Mouse (Mus musculus) kidney, embryonic 16.5 days (tissue): ENCODE data around the gene Pnmal2. TPM values are rescaled to one million over a fixed set of nuclear protein-coding genes. Genes with fewer than 3 reads are reported as not detected.

Source experiments
- ATAC-seq: fragments of 200-750 bp; cut with Nextera tagmentation; 2 replicates; pipeline ENCODE4 v1.8.0; 2017; ENCODE audit warnings: moderate TSS enrichment; ENCODE audit not compliant: low FRiP score, low TSS enrichment
- H3K27ac ChIP-seq: fragments of 300-500 bp; sonication (generic); 2 replicates; pipeline ENCODE4 v1.5.1; 2014; ENCODE audit warnings: low read length
- H3K27me3 ChIP-seq: fragments of 300-500 bp; sonication (generic); 2 replicates; pipeline ENCODE4 v1.6.1; 2014; ENCODE audit warnings: low read length, control low read depth, mixed read lengths; ENCODE audit not compliant: insufficient read depth
- H3K36me3 ChIP-seq: fragments of 300-500 bp; sonication (generic); 2 replicates; pipeline ENCODE4 v1.6.1; 2014; ENCODE audit warnings: low read length, control low read depth, mixed read lengths; ENCODE audit not compliant: insufficient read depth
- H3K4me1 ChIP-seq: fragments of 300-500 bp; sonication (generic); 2 replicates; pipeline ENCODE4 v1.6.1; 2014; ENCODE audit warnings: low read length, control low read depth, mixed read lengths; ENCODE audit not compliant: insufficient read depth
- H3K4me2 ChIP-seq: fragments of 300-500 bp; sonication (generic); replicated peaks from 2 replicates; pipeline ENCODE4 v1.6.1; 2014; ENCODE audit warnings: low read depth, low read length
- H3K4me3 ChIP-seq: fragments of 300-500 bp; sonication (generic); 2 replicates; pipeline ENCODE4 v1.5.1; 2014; ENCODE audit warnings: mild to moderate bottlenecking, low read length
- H3K9ac ChIP-seq: fragments of 300-500 bp; sonication (generic); replicated peaks from 2 replicates; pipeline ENCODE4 v1.6.1; 2014; ENCODE audit warnings: low read length
- H3K9me3 ChIP-seq: fragments of 300-500 bp; sonication (generic); 2 replicates; pipeline ENCODE4 v1.6.1; 2016; ENCODE audit warnings: low read length, control low read depth
- WGBS: fragments of 180-500 bp; shearing (Covaris S2); extraction: QIAGEN DNeasy Blood & Tissue Kit; methylation state at CpG from one replicate; pipeline ENCODE4 v1.1.7; 2014; 5-methylcytosine and 5-hydroxymethylcytosine counted together
- polyA plus RNA-seq: library from polyadenylated mRNA; unstranded; fragments of >200 nt; fragmentation: Nextera tagmentation; extraction: Ambion mirVana; gene quantifications from 2 replicates; pipeline ENCODE4 v1.2.1, GENCODE M21; 2015

Pnmal2 gene
- polyA plus RNA-seq, 1 experiment from 2014 or later = 7.4 TPM

DNA sequence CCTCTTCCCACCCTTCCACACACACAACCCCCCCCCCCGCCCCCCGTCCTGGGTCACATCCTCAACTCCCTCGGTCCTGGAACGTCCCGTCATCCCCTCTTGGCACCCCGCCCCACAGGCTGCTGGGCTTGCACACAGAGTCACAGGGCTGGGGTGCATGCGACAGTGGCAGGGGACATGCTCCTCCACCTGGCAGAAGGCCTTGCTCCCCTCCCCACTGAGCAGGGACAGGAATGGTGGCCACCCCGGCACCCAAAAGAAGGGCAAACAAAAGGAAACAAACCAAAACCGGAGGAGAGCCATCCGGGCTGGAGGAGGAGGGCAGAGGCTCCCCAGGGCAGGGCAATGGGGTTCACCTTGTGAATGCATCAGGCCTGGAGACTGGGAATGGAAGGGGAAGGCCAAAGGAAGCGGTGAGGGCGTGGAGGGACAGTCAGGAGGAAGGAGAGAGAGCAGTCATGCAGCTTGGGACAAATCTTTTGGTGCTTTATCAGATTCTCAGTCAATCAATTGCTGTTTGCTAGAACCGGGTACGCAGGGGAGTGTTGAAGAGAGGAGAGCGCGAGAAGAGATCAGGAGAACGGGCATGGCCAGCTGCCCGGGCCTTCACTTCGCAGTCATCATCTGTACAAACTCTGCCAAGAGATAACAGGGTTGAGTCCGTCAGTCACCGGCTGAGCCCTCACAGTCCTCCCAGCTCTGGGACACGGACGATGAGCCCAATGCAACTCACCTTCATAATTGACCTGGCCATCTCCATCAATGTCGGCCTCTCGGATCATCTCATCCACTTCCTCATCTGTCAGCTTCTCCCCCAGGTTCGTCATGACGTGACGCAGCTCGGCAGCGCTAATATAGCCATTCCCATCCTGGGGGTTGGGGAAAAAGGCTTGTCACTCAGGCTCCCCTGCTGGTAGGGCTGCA, 27.9 kb upstream of the Pnmal2 start:
- no peak for ATAC-seq
- 79% methylated on average over 29 of the region's 30 CpGs for WGBS
- Histone ChIP-seq H3K4me1 (peaks cover 34% of the 10 kb centered on the region), H3K4me2 (no peak overlapping the region), H3K9me3 (no peaks in the 10 kb centered on the region), H3K9ac (no peak overlapping the region), H3K4me3 (no peak overlapping the region), H3K27me3 (no peaks in the 10 kb centered on the region), H3K27ac (no peak overlapping the region), H3K36me3 (peaks cover 52% of the 10 kb centered on the region)

DNA sequence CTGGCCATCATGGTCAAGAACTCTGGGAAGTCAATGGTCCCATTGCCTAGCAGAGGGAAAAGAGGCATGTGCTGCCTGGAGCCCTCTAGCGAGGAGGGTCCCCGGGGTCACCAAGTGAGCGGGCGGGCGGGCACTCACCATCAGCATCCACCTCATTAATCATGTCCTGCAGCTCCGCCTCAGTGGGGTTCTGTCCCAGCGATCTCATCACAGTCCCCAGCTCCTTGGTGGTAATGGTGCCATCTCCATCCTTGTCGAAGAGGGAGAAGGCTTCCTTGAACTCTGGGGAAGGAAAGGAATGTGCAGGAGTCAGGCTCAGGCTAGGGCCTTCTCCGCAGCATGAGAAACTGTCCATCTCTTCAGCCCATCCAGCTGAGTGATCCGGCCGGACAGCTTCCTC, 27.0 kb upstream of the Pnmal2 start:
- Histone ChIP-seq H3K9me3 (no peaks in the 10 kb centered on the region), H3K4me3 (no peak overlapping the region), H3K27me3 (no peaks in the 10 kb centered on the region), H3K4me1 (peaks cover 43% of the 10 kb centered on the region), H3K9ac (no peak overlapping the region), H3K36me3 (peaks cover 52% of the 10 kb centered on the region), H3K4me2 (no peak overlapping the region), H3K27ac (no peak overlapping the region)
- WGBS = 47% methylated on average over 11 of the region's 11 CpGs
- no peak for ATAC-seq

DNA sequence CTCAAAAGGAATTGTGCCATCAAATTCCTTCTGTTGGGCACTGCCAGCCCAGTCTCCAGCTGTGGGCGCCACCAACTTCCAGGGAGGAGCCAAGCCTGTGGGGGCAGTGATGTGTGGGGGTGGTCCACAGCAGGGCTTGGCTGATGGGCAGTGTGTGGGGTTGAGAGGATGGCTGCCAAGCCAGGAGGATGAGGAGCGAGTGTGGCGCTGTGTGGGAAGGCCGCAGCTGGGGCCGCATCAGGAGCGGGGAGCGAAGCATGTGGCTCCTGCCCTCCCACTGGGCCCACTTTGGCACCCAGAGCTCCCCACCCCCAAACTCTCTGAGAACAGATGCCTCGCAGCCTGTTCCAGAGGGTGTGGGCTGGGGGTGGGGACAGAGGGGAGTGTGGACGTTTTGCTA, 26.5 kb upstream of the Pnmal2 start:
- H3K27ac ChIP-seq = no peak overlapping the region
- peaks cover 48% of the 10 kb centered on the region for H3K4me1 ChIP-seq
- no peaks in the 10 kb centered on the region for H3K27me3 ChIP-seq
- no peaks in the 10 kb centered on the region for H3K9me3 ChIP-seq
- H3K36me3 ChIP-seq = peaks cover 52% of the 10 kb centered on the region
- H3K4me3 ChIP-seq = no peak overlapping the region
- no peak for ATAC-seq
- no peak overlapping the region for H3K9ac ChIP-seq
- H3K4me2 ChIP-seq = no peak overlapping the region
- 76% methylated on average over 9 of the region's 9 CpGs for WGBS

DNA sequence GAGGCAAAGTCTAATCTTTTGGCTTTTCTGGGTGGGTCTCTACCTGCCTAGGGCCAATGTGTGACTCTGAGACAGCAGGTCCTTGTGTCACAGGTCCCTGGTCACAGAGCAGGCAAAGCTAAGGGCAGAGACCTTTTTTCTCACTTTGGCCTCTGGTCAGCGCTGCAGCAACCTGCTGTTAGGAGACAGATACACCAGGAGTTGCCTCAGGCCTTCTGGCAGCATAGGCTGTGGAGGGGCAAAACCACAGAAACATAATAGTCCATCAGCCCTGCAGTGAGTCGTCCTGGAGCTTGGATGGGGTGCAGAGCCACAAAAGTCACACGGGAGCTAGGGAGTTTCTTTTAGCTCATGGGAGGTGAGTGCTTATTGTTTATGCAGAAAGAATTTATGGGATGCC, 25.8 kb upstream of the Pnmal2 start:
- H3K4me1 ChIP-seq = peaks cover 48% of the 10 kb centered on the region
- WGBS = 73% methylated on average over 3 of the region's 3 CpGs
- H3K4me2 ChIP-seq = no peak overlapping the region
- H3K27me3 ChIP-seq = no peaks in the 10 kb centered on the region
- H3K9ac ChIP-seq = no peak overlapping the region
- H3K36me3 ChIP-seq = peaks cover 52% of the 10 kb centered on the region
- no peak overlapping the region for H3K4me3 ChIP-seq
- H3K27ac ChIP-seq = no peak overlapping the region
- no peaks in the 10 kb centered on the region for H3K9me3 ChIP-seq
- no peak for ATAC-seq

DNA sequence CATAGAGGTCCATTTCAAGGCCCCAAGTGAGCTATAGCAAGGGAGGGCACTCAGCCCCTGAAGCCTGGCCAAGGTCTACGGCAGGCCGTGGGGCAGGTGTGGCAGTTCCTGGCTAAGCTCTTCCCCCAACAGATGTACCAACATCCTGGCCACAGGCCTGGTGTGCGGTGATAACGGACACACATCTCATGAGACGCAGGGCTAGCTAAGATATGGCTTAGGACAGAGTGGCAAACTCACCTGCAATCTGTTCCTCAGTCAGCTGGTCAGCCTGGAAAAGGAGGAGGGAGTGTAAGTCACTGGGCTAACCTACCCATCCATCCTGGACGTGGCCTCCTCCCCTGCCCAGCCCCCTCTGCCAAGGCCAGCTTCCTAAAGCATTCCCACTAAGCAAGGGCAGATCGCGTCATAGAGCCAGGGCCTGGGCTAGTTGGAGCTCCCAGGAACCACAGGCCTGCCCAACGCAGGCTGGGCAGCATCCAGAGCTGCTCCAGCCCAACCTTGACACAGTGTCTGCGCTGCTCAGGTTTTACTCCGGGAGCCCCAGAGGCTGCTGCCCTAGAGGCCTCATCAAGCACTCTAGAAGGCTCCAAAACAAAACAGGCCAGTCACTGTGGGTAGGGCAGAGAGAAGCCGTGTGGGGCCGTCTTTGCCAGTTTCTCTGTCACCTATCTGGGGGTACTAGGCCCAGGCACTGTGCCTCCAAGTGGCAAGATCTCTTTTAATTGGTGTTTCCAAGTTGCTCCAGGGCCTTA, 24.9 kb upstream of the Pnmal2 start:
- Histone ChIP-seq H3K4me1 (peaks cover 48% of the 10 kb centered on the region), H3K4me2 (peak overlapping the region; percentile 12), H3K4me3 (no peak overlapping the region), H3K9ac (peak overlapping the region; percentile 39; the same call in 1 of the 2 replicates), H3K36me3 (peaks cover 48% of the 10 kb centered on the region), H3K9me3 (no peaks in the 10 kb centered on the region), H3K27me3 (no peaks in the 10 kb centered on the region), H3K27ac (no peak overlapping the region)
- whole genome bisulfite sequencing = 74% methylated on average over 13 of the region's 13 CpGs
- ATAC-seq = no peak

DNA sequence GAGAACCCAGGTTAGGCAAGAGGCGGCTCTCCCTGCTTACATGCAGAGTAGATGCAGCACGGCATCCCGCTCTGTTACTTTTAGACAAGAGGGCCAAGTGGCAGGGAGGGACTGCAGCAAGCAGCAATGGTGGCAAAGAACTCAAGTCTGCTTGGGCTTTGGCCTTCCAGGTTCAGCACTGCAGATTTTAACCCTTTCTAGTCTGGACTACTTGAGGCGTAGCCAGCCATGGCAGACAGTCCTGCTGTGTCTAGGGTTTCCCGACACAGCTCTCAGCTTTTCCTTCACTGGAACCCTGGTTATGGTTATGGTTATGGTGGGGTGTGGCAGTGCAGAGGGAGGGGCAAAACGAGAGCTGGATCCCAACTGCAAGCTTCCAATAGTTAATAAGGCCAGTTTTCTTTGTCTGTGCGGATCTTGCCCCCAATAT, 24.3 kb upstream of the Pnmal2 start:
- H3K27ac ChIP-seq = no peak overlapping the region
- ATAC-seq = no peak
- no peak overlapping the region; the same call in 1 of the 2 replicates for H3K9ac ChIP-seq
- no peaks in the 10 kb centered on the region for H3K9me3 ChIP-seq
- no peaks in the 10 kb centered on the region for H3K27me3 ChIP-seq
- H3K4me2 ChIP-seq = peak overlapping the region; percentile 12
- peaks cover 48% of the 10 kb centered on the region for H3K4me1 ChIP-seq
- H3K36me3 ChIP-seq = peaks cover 42% of the 10 kb centered on the region
- no peak overlapping the region for H3K4me3 ChIP-seq
- WGBS = 72% methylated on average over 7 of the region's 7 CpGs

DNA sequence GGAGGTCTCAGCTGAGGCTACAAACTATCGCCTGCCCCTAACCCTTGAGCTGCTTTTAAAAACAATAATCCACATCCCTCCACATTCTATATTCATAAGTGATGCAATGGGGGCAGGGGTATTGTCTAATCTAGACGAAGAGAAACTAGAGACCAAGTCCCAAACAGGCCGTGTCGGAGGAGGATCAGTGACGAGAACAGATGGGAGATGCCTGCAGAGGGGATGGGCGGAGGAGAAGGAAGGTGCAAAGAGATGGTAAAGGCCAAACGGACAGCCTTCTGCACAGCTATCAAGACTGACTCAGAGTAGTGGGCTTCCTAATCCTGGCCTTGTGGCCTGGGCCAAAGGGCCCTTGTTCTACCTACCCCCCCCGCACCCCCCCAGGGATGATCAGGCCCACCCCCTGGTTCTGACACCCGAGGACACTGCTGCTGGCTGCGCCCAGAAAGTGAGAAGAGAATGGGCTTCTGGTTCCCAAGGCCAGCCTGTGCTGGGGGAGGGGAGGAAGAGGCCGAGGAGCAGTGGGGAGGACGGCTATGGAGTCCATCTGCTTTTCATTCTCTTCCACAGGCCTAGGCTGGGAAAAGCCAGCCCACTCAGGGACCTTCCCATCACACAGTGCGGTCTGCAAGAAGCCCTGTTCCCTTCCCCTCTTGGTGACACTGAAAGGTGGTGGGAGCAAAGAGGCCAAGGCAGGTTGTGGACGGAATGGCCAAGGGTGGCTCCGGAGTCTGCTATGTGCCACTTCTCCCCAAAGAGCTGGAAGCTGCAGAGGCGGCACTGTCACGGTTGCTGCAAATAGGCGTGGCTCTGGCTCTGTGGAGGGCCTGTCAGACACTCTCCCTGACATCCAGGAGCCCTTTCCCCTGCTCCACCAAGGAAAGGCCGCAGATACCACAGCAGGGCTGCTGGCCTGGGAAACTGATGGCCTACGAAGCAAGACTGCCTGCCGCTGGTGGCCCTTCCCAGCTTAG, 23.4 kb upstream of the Pnmal2 start:
- Histone ChIP-seq H3K4me2 (peak overlapping the region; percentile 97), H3K9ac (peak overlapping the region; percentile 97), H3K4me1 (peaks cover 48% of the 10 kb centered on the region), H3K9me3 (no peaks in the 10 kb centered on the region), H3K36me3 (peaks cover 33% of the 10 kb centered on the region), H3K27ac (peak overlapping the region; percentile 88), H3K27me3 (no peaks in the 10 kb centered on the region), H3K4me3 (peak overlapping the region; percentile 98)
- 39% methylated on average over 21 of the region's 21 CpGs for WGBS
- ATAC-seq = no peak

GRCm38 (mm10) chr7:16921881-16922335, 22.6 kb upstream of the Pnmal2 start:
- Histone ChIP-seq H3K9me3 (no peaks in the 10 kb centered on the region), H3K27me3 (no peaks in the 10 kb centered on the region), H3K4me2 (peak overlapping the region; percentile 97), H3K36me3 (peaks cover 26% of the 10 kb centered on the region), H3K27ac (peak overlapping the region; percentile 88), H3K4me3 (peak overlapping the region; percentile 98), H3K4me1 (peaks cover 48% of the 10 kb centered on the region), H3K9ac (peak overlapping the region; percentile 97)
- no peak for ATAC-seq
- 35% methylated on average over 6 of the region's 6 CpGs for WGBS

DNA sequence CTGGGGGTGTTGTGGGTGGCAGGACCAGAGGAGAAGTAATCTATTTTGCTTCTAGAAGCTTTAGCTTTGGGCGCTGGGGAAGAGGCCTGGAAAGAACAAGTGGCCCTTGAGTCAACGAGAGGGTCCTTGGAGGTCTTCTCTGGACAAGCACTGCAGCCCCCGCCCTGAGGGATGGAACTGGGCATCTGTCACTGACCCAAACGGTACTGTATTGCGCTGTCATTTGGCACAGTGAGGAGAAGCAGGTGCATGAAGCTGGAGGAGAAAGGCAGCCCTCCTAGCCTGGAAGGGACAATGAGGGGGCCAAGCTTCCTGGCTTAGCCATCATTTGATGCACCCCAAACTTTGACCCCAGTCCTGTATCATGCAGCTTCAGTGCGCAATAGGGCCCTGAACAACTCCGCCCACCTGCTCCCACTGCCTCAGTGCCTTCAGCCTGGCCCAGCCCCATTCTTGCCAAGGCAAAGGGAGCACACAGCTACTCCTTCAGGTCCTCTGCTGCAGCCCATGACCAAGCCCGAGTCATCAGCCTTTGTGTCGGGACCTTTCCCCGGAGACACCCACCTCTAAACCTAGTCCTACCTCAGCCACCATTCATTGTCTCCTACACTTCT, 22.0 kb upstream of the Pnmal2 start:
- Histone ChIP-seq H3K9me3 (no peaks in the 10 kb centered on the region), H3K36me3 (peaks cover 21% of the 10 kb centered on the region), H3K4me3 (peak overlapping the region; percentile 98), H3K9ac (peak overlapping the region; percentile 97), H3K27me3 (no peaks in the 10 kb centered on the region), H3K27ac (peak overlapping the region; percentile 98), H3K4me2 (peak overlapping the region; percentile 97), H3K4me1 (peaks cover 48% of the 10 kb centered on the region)
- WGBS = 40% methylated on average over 10 of the region's 10 CpGs
- ATAC-seq = no peak
